Mouse (Mus musculus): ENCODE measurements around the gene Ltk. TPM values are rescaled to one million over a fixed set of nuclear protein-coding genes. Genes with fewer than 3 reads are reported as not detected.

Ltk gene
- polyA plus RNA-seq, 3 experiments from 2014 or later: 0.15 TPM; not detected in 2

Other genes starting within 250 kb of the Ltk start
- gene Exd1, start 212.8 kb downstream of the Ltk start, polyA plus RNA-seq (2017; shearing (Covaris generic)): under 1 TPM in 1 of 3 experiments, not detected in 2; 0.09 TPM
- gene Chp1, start 212.7 kb downstream of the Ltk start, polyA plus RNA-seq (2017; shearing (Covaris generic)): 10 to 100 TPM; 68.4 to 88.9 (median 72.2) TPM
- 100 to 1,000 TPM in 1 of 3 experiments, 10 to 100 TPM in 1, 1 to 10 TPM in 1; 8.5 to 112 (median 10.8) TPM for gene Nusap1, start 142.1 kb downstream of the Ltk start, polyA plus RNA-seq (2017; shearing (Covaris generic))
- 10 to 100 TPM in 1 of 3 experiments, 1 to 10 TPM in 2; 2.3 to 14.8 (median 5.0) TPM for gene Oip5, start 142.0 kb downstream of the Ltk start, polyA plus RNA-seq (2017; shearing (Covaris generic))
- 10 to 100 TPM; 24.3 to 30.2 (median 27.8) TPM for gene Ndufaf1, start 97.6 kb downstream of the Ltk start, polyA plus RNA-seq (2017; shearing (Covaris generic))
- 10 to 100 TPM; 25.1 to 51.6 (median 44.1) TPM for gene Rtf1, start 85.4 kb downstream of the Ltk start, polyA plus RNA-seq (2017; shearing (Covaris generic))
- under 1 TPM in 2 of 3 experiments, not detected in 1; 0.32 to 0.39 TPM for gene Itpka, start 18.1 kb downstream of the Ltk start, polyA plus RNA-seq (2017; shearing (Covaris generic))
- gene Rpap1, start 27.1 kb upstream of the Ltk start, polyA plus RNA-seq (2017; shearing (Covaris generic)): 10 to 100 TPM; 13.7 to 20.3 (median 14.9) TPM
- gene Tyro3, start 37.3 kb upstream of the Ltk start, polyA plus RNA-seq (2017; shearing (Covaris generic)): 1 to 10 TPM; 1.5 to 2.1 (median 1.6) TPM
- gene Mga, start 136.8 kb upstream of the Ltk start, polyA plus RNA-seq (2017; shearing (Covaris generic)): 10 to 100 TPM; 22.2 to 45.3 (median 39.9) TPM
- gene Mapkbp1, start 212.3 kb upstream of the Ltk start, polyA plus RNA-seq (2017; shearing (Covaris generic)): 1 to 10 TPM; 1.2 to 3.1 (median 1.6) TPM